Mouse (Mus musculus) right cerebral cortex, postnatal 14 days (tissue): ENCODE measurements around the gene Prkar2a.

Experiments used
- DNase-seq: peaks from one replicate; pipeline ENCODE4 v3.0.0; 2022

The Prkar2a gene

GRCm38 (mm10) chr9:108797477-108797876 lies 108.4 kb downstream of the Prkar2a start:
- no peak for DNase-seq

DNA sequence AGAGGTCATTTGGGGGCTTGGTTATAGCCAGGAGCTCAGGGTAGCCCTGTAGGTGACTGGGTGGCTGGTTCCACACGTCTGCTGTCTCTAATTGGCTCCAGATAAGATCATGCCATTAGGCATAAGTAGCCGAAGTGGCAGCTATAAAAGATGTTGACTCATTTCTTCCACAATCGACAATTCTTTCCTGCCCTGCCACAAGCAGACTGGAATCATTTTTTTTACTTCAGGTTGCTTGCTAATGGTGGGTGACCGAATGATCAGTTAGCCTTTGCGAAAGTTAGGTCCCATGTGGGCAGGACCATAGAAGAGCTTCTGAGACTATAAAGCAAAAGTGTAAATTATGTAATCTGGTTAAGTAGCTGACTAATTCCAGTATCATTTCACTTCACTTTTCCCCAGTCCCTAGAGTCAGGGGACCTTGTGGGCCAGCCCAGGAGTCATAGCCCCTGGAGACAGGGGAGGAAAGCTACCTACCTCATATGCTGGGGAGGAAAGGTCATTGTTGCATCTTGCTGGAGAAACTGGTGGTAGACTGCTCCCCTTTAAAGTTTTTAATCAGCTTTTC lies 109.5 kb downstream of the Prkar2a start:
- DNase-seq = no peak

DNA sequence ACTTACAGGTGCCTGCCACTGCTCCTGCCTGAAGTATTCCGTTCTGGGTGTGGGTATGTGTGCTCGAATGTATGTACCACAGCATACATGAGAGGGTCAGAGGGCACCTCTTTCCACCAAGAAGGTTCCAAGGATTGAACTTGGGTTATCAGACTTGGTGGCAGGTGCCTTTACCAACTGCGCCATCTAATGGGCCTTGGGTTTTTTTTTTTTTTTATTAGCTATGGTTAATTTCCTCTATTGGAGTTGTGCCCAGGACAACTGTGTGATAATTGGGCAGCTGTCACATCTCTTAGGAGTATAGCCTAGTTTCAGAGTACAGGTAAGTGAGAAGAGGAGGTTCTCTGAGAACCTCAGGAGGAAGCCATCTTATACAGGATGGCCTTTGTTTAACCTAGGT lies 110.5 kb downstream of the Prkar2a start:
- DNase-seq = no peak
